Mouse (Mus musculus) forebrain, embryonic 11.5 days (tissue): ENCODE measurements around the gene Ankfy1. TPM values are rescaled to one million over a fixed set of nuclear protein-coding genes. Genes with fewer than 3 reads are reported as not detected.

Experiments
- ATAC-seq: fragments of 200-750 bp; cut with Nextera tagmentation; replicated peaks from 2 replicates; pipeline ENCODE4 v1.8.0; 2017; ENCODE audit warnings: moderate TSS enrichment; ENCODE audit not compliant: low FRiP score
- DNase-seq: peaks from one replicate; pipeline ENCODE4 v3.0.0-alpha.2; 2017; ENCODE audit warnings: low spot score
- H3K27ac ChIP-seq: fragments of 300-500 bp; sonication (generic); 2 replicates; pipeline ENCODE4 v1.5.1; 2014; ENCODE audit warnings: low read depth, low read length
- H3K27me3 ChIP-seq: fragments of 300-500 bp; sonication (generic); 2 replicates; pipeline ENCODE4 v1.6.1; 2014; ENCODE audit warnings: mild to moderate bottlenecking, low read length, mixed read lengths; ENCODE audit not compliant: control insufficient read depth, insufficient read depth
- H3K36me3 ChIP-seq: fragments of 300-500 bp; sonication (generic); 2 replicates; pipeline ENCODE4 v1.6.1; 2014; ENCODE audit warnings: mild to moderate bottlenecking, low read length, moderate library complexity, mixed read lengths; ENCODE audit not compliant: control insufficient read depth, insufficient read depth
- H3K4me1 ChIP-seq: fragments of 300-500 bp; sonication (generic); replicated peaks from 2 replicates; pipeline ENCODE4 v1.6.1; 2014; ENCODE audit warnings: low read length, mixed read lengths; ENCODE audit not compliant: control insufficient read depth, insufficient read depth
- H3K4me2 ChIP-seq: fragments of 300-500 bp; sonication (generic); 2 replicates; pipeline ENCODE4 v1.6.1; 2014; ENCODE audit warnings: low read depth, mild to moderate bottlenecking, low read length, moderate library complexity, mixed read lengths; ENCODE audit not compliant: severe bottlenecking
- H3K4me3 ChIP-seq: fragments of 300-500 bp; sonication (generic); 2 replicates; pipeline ENCODE4 v1.5.1; 2014; ENCODE audit warnings: low read depth, low read length
- H3K9ac ChIP-seq: fragments of 300-500 bp; sonication (generic); 2 replicates; pipeline ENCODE4 v1.6.1; 2014; ENCODE audit warnings: low read length
- H3K9me3 ChIP-seq: fragments of 300-500 bp; sonication (generic); 2 replicates; pipeline ENCODE4 v1.6.1; 2016; ENCODE audit warnings: low read length, mixed read lengths; ENCODE audit not compliant: control insufficient read depth
- WGBS: fragments of 180-500 bp; shearing (Covaris S2); extraction: QIAGEN DNeasy Blood & Tissue Kit; methylation state at CpG from one replicate; pipeline ENCODE4 v1.1.7; 2014; 5-methylcytosine and 5-hydroxymethylcytosine counted together
- microRNA-seq: library from miRNA; unstranded; fragments of <30 nt; microRNA quantifications from one replicate; pipeline ENCODE4, GENCODE M21; 2016; ENCODE audit not compliant: insufficient number of aligned reads
- polyA plus RNA-seq: library from polyadenylated mRNA; unstranded; fragments of >200 nt; fragmentation: Nextera tagmentation; extraction: Ambion mirVana; gene quantifications from 2 replicates; pipeline ENCODE4 v1.2.1, GENCODE M21; 2014

Ankfy1 gene
- polyA plus RNA-seq, 1 experiment from 2014 or later, result 33.1 TPM

DNA sequence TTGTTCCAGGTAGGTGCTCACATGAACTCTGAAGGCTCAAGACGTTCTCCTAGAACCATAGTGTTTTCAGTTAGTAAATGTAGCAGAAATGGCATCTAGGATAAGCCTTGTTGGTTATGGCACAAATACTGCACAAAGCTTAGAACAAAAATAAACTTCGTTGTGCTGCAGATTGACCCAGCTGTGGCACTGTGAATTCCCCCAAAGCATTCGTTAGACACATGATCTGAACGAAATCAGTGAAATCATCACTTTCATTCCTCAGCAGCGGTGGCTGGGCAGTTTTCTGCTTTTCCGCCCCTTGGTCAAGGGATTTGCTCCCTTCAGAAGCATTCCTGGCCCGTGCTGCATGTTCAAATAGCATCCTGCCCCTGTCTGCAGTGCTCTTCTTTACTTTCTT is 128.3 kb downstream of the Ankfy1 start:
- 85% methylated on average over 7 of the region's 7 CpGs for WGBS
- ATAC-seq, result no peak

DNA sequence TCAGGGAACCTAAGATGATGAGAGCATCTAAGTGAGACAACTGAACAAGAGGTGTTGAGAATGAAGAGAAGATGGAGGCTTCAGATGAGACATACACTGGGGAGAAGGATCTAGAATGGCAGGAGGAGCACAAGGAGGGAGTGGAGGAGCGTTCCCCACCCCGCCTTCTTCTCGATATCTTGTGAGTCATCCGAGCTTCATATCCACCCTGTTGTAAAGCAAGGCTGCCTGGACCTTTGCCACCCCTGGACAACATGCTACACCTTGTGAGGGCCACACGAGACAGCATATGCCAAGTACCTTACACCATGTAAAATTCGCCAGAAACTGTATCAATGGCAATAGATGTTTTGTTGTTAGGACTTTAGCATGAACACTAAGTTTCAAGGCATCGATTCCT is 131.2 kb downstream of the Ankfy1 start:
- WGBS, result 93% methylated on average over 7 of the region's 7 CpGs
- H3K9me3 ChIP-seq, result no peaks in the 10 kb centered on the region

More for the DNA sequence above, 128.3 kb downstream of the Ankfy1 start:
- Histone ChIP-seq H3K4me2 (no peak overlapping the region), H3K4me1 (no peaks in the 10 kb centered on the region), H3K27me3 (no peaks in the 10 kb centered on the region), H3K9me3 (no peaks in the 10 kb centered on the region; the same call in 1 of the 2 replicates), H3K36me3 (no peaks in the 10 kb centered on the region), H3K9ac (no peak overlapping the region), H3K27ac (no peak overlapping the region), H3K4me3 (no peak overlapping the region)
- no peak for DNase-seq

More for the DNA sequence above, 131.2 kb downstream of the Ankfy1 start:
- no peak for ATAC-seq
- Histone ChIP-seq H3K36me3 (no peaks in the 10 kb centered on the region; the same call in 1 of the 2 replicates), H3K27ac (no peak overlapping the region), H3K27me3 (no peaks in the 10 kb centered on the region), H3K4me3 (no peak overlapping the region), H3K4me2 (no peak overlapping the region), H3K9ac (no peak overlapping the region), H3K4me1 (no peaks in the 10 kb centered on the region)
- DNase-seq, result no peak

Small RNAs within 50 kb of the gene (microRNA-seq; reads per million reads assigned to microRNA genes)
- gene Gm25678, result not detected

Other genes starting within 250 kb of the Ankfy1 start
- gene Mybbp1a, start 248.7 kb upstream of the Ankfy1 start, polyA plus RNA-seq, result 165 and 166 TPM in 2 replicates
- gene Spns2, start 200.1 kb upstream of the Ankfy1 start, polyA plus RNA-seq, result 4.0 and 4.8 TPM in 2 replicates
- gene Spns3, start 139.5 kb upstream of the Ankfy1 start, polyA plus RNA-seq, result not detected in 2 replicates
- 105 and 110 TPM in 2 replicates for gene Ube2g1, start 82.7 kb upstream of the Ankfy1 start, polyA plus RNA-seq
- 3.8 and 5.6 TPM in 2 replicates for gene Cyb5d2, start 106.1 kb downstream of the Ankfy1 start, polyA plus RNA-seq
- 10.6 and 11.0 TPM in 2 replicates for gene Zzef1, start 106.2 kb downstream of the Ankfy1 start, polyA plus RNA-seq